Mouse (Mus musculus) testis, postnatal 10 days (tissue): ENCODE measurements around the gene App.

Source experiments
- DNase-seq: peaks from one replicate; pipeline ENCODE4 v3.0.0; 2021; ENCODE audit warnings: low spot score

Gene App

GRCm38 (mm10) chr16:85173373-85174081 lies at the start of gene App:
Gene App (minus strand): TSS chr16:85173766.
- peak; percentile 96 for DNase-seq

GRCm38 (mm10) chr16:85215846-85216245 lies 42.3 kb upstream of the App start:
- DNase-seq, result no peak

DNA sequence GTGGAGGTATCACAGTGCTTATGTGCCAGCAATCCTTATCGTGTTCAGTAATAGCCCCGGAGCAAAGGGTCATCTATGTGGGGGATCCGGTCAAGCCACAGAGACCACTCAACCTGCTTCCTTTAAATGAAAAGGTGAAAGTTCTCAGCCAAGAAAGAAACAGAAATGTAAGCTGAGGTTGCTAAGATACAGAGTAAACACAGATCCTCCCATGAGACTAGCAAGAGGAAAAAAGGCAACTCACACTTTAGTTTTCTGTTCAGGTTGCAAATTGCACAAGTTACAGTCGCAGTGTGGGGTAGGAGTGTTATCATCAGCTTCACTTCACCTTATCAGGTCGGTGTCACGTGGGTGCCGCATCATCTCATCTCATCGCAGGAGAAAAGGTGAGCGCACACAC lies 41.6 kb upstream of the App start:
- DNase-seq, result no peak

GRCm38 (mm10) chr16:85195622-85196021 lies 22.1 kb upstream of the App start:
- no peak for DNase-seq

- DNase-seq, result no peak
Measured at GRCm38 (mm10) chr16:85195167-85195566, 21.6 kb upstream of the App start.

GRCm38 (mm10) chr16:85181502-85181901 lies 7.9 kb upstream of the App start:
- DNase-seq, result no peak

- no peak for DNase-seq
Measured at GRCm38 (mm10) chr16:85180710-85181109, 7.1 kb upstream of the App start.

DNA sequence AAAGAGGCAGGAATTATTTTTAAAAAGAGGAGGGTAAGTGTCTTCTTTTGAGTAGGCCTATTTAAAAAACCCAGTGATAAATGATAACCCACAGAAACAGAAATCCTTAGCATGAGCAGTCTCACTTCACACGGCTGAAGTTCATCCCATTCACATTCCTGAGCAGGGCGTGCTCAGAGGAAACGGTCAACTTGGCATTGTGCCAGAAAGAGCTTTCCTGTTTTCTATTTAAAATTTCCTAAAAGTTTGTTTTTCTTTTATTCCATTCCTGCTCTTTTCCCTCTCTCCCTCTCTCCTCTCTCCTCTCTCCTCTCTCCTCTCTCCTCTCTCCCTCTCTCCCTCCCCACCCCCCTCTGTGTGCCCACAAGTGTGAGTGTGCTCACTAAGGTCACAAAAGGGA lies 3.1 kb upstream of the App start:
- DNase-seq, result no peak

DNA sequence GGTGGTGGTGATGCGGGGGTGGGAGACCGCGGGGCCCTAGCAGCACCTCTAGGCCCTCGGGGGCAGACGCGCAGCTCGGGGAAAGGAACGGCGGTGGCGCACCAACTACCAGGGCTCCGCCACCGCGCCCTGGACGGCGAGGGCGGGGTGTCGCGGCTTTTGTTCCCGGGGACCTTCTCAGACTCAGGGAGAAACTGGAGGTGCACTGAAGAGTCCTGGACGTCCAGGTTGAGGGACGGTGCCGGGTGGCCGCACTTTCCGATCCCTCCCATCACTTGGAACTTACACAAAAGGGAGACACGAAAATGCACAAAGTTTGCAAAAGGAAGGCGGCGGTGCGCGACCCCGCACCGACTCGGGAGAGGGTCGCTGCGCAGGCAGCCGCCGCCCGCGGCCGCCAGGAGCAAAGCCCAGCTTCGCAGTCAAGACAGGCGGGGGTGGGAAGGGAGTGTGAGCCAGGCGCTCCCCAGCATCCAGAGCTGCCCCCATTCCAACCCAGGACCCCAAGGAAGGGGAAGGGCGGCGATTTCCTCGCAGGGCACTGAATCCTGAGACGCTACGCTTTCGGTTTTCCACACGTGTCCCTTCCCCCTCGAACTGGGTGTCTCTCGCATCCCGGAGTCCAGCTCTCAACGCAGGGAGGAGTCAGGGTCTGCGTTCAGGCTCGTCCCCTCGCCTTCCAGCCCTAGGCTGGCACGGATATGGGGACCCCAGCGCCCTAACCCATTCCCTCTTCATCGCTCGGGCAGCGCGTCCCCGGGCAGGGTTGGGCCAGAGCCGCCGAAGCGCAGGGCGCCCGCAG lies 794 bp downstream of the App start:
- DNase-seq, result peak; percentile 70

DNA sequence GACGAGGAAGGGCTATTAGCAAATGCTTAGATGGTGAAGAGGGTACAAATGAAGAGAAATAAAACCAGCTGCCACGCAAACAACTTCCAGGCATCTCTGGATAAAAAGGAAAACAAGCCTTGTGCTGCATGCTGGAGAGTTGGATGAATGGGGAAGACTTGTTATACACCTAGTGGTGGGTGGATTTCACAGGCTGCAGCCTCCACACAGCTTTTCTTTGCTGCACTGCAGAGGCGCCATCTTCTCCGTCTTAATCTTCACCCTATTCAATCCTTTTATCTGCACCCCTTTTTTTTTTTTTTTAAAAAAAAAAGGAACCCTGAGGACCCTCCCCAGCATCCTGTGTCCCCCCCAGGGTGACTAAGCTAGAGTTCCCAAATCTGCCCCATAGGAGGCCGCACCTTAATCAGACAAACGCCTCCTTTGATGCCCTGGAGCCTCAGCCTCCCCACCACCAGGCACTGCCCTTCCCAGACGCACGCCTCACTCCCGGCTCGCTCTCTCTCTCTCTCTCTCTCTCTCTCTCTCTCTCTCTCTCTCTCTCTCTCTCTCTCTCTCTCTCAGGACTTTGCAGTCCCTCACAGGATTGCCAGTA lies 1.5 kb downstream of the App start:
- no peak for DNase-seq

GRCm38 (mm10) chr16:85170826-85171510 lies 2.6 kb downstream of the App start:
- DNase-seq, result no peak

GRCm38 (mm10) chr16:85168821-85169220 lies 4.7 kb downstream of the App start:
- DNase-seq, result no peak

- DNase-seq, result no peak
Measured at GRCm38 (mm10) chr16:85166205-85166604, 7.4 kb downstream of the App start.

- no peak for DNase-seq
Measured at GRCm38 (mm10) chr16:85165631-85166030, 7.9 kb downstream of the App start.

DNA sequence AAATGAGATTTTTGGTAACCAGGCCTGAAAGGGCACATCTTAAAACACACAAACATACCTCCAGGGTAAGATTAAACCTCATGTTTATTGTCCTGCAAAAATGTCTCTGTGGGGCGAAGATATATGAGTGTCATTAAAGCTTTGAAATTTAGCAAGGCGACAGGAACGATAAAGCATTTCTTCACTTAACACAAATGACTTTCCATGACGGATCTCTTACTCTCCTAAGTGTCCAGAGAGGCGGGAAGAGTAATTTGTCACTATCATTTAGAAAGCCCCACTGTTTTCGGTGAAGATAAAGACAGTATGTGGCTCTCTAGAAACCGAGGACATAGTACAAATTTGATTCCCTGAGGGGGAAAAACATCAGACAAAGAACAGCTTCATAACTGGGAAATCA lies 8.4 kb downstream of the App start:
- DNase-seq, result no peak

DNA sequence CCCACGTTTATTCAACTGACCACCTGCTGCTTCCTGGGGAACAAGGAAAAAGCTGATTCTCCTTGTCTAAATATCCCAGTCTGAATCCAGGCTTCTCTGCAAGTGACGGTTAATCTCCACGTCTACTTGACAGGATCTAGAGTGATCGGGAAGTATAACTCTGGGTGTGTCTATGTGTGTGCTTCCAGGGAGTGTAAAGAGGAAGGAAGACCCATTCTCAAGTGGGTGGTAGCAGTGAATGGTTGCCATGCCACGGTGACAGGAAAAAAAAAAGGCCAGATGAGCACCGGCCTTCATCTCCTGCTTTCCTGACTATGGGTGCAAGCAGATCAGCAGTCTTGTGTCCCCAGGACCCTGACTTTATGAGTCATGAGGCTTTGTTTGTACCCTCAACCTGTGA lies 10.8 kb downstream of the App start:
- DNase-seq, result no peak

DNA sequence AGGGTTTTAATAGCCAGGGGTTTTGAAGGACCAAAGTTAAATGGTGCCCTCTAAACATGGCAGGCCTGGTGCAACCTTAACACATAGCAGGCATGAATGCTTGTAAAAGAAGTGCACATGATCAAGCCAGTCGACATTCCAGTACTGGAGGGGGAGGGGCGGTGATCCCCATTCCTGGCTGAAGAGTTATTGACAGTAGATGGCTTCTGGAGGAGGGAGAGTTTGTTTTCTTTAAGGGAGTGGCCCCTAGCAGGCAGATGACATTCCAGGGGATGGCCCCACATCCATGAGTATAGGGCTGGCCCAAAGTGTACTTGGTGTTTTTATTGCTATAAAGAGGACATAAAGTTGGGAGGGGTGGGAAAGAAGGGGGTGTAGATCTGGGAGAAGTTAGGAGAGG lies 13.4 kb downstream of the App start:
- no peak for DNase-seq

- no peak for DNase-seq
Measured at GRCm38 (mm10) chr16:85157796-85158546, 15.6 kb downstream of the App start.

- DNase-seq, result no peak
Measured at GRCm38 (mm10) chr16:85157156-85157555, 16.4 kb downstream of the App start.

DNA sequence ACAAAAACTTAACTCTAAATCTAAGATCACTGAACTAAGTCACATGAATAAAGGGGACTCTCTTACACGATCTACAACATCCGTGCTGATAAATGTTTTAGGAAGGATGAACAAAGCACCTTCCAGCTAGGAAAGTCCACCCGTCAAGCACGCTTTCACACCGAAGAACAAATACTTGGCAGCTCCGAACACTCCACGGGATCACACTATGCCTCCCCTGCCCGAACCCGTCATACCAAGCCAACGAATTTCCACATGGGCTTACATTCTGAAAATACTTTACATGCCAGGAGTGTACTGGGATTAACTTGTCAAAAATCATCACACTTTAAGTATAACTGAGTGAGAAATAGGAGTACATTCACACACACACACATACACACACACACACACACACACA lies 17.7 kb downstream of the App start:
- no peak for DNase-seq

DNA sequence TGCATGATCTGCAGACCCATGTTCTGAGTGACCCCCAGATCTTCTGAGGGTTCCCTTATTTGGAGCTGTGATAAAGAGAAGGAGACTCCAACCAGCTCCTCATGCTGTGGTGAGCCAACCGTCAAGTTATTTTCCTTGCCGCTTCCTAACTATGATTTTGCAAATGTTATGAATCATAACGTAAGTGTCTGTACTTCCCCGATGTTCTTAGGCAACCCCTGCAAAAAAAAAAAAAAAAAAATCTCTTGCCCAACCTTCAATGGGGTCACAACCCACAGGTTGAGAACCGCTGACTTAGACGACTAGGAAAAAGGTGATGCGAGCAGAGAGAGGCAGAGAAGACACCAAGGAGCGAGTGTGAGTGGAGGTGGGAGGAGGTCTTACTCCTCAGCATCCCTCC lies 21.1 kb downstream of the App start:
- no peak for DNase-seq

DNA sequence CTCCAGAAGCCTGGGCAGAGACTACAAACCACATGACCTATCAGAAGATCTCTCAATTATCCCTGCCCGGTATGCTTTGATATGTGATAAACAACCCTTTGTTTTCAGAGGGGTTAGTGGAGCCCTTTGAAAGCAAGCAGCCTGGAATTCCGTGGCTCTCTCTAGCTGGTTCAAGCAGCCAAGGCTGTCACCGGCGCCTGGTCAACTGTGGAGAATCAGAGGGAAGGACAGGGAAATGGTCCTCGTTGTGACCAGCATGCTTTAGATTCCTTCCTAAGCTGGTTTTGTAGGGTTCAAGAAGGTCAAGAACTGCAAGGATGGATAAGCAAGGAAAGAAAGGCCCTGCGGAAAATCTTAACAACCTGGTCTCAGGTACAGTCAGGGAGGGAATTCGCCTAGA lies 21.9 kb downstream of the App start:
- no peak for DNase-seq
